Mouse (Mus musculus): ENCODE measurements around the gene Ccdc138. TPM values are rescaled to one million over a fixed set of nuclear protein-coding genes. Genes with fewer than 3 reads are reported as not detected.

The Ccdc138 gene
- 1 to 10 TPM; 2.1 to 6.4 TPM for polyA plus RNA-seq (2017; shearing (Covaris generic))

GRCm38 (mm10) chr10:58497320-58498284 lies at the start of gene Ccdc138:
Ccdc138 (plus strand) TSS chr10:58497948.

Other genes with a start within 250 kb of the Ccdc138 start
- gene Gcc2, start 242.5 kb upstream of the Ccdc138 start, polyA plus RNA-seq (2017; shearing (Covaris generic)): 10 to 100 TPM; 60.0 to 61.5 TPM
- 100 to 1,000 TPM in 1 of 2 experiments, 10 to 100 TPM in 1; 82.0 to 115 TPM for gene Lims1, start 174.5 kb upstream of the Ccdc138 start, polyA plus RNA-seq (2017; shearing (Covaris generic))
- gene Ranbp2, start 51.0 kb upstream of the Ccdc138 start, polyA plus RNA-seq (2017; shearing (Covaris generic)): 10 to 100 TPM; 34.7 to 42.3 TPM
- gene Edar, start 177.7 kb downstream of the Ccdc138 start, polyA plus RNA-seq (2017; shearing (Covaris generic)): not detected
- not detected for gene Gm17542, start 220.3 kb downstream of the Ccdc138 start, polyA plus RNA-seq (2017; shearing (Covaris generic))

Data from activated CD4-positive, CD25-positive, alpha-beta regulatory T cell (primary cell).